Mouse (Mus musculus): ENCODE measurements at regions not wholly inside any gene's neighbourhood (a gene's known extent, or its start where the extent isn't known, plus 50 kb on each side); places are given as distances from the start of the nearest gene placed in this dataset.

- H3K4me1 ChIP-seq (replicated peaks; ENCODE audit: control insufficient read depth in 2 of 2, insufficient read depth in 2 of 2, low read length in 1 of 2) = no peaks in the 10 kb centered on the region
- WGBS (ENCODE audit: insufficient replicate concordance) = 68% methylated on average over 2 of the region's 2 CpGs
- no peak overlapping the region for H3K4me3 ChIP-seq (ENCODE audit: insufficient read depth in 1 of 2, low read depth in 2 of 2, low read length in 2 of 2)
- no peak overlapping the region for H3K9ac ChIP-seq (replicated peaks)
- no peaks in the 10 kb centered on the region for H3K9me3 ChIP-seq (ENCODE audit: control insufficient read depth, low read length)
- H3K36me3 ChIP-seq (replicated peaks; ENCODE audit: control insufficient read depth, insufficient read depth, low read depth) = no peaks in the 10 kb centered on the region
- no peak overlapping the region for H3K27ac ChIP-seq
- ATAC-seq (ENCODE audit: insufficient read depth) (no peak), DNase-seq (ENCODE audit: low read depth in 3 of 3, low spot score in 3 of 3) (no peak)
- H3K4me2 ChIP-seq (ENCODE audit: low read depth) = no peak overlapping the region
- TF ChIP-seq EP300 (IDR thresholded peaks at IDR 0.05; ENCODE audit: low read depth) (no peak), CTCF (IDR thresholded peaks at IDR 0.05; ENCODE audit: low read depth) (no peak)
- H3K27me3 ChIP-seq (ENCODE audit: control insufficient read depth, insufficient read depth, low read length) = no peaks in the 10 kb centered on the region
Observed at GRCm38 (mm10) chr8:87160416-87160815, 275.4 kb upstream of the N4bp1 start.

DNA sequence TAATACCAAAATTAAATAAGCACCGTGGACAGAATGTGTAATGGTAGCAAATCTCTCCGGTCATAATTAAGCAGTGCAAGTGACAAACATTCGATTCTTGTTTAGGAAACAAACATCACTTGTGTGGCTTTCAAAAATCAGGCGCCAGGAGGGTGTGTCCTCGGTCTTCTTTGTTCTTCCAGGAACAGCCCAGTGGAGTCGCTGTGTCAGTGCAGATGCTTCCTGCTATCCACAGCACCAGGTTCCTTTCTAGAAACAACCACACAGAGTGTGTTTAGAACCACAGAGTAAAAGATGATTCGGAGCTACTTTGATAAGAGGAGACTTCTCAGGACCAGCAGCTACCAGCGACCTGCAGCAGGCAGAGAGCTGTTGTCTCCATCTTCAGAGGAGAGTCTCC, 273.3 kb upstream of the N4bp1 start:
- Histone ChIP-seq H3K4me1 (replicated peaks; ENCODE audit: control insufficient read depth in 2 of 2, insufficient read depth in 2 of 2, low read length in 1 of 2) (no peaks in the 10 kb centered on the region), H3K27ac (no peak overlapping the region), H3K4me2 (ENCODE audit: low read depth) (no peak overlapping the region), H3K27me3 (ENCODE audit: control insufficient read depth, insufficient read depth, low read length) (no peaks in the 10 kb centered on the region), H3K9me3 (ENCODE audit: control insufficient read depth, low read length) (no peaks in the 10 kb centered on the region), H3K9ac (replicated peaks) (no peak overlapping the region), H3K36me3 (replicated peaks; ENCODE audit: control insufficient read depth, insufficient read depth, low read depth) (no peaks in the 10 kb centered on the region), H3K4me3 (ENCODE audit: insufficient read depth in 1 of 2, low read depth in 2 of 2, low read length in 2 of 2) (no peak overlapping the region)
- DNase-seq (ENCODE audit: low read depth in 3 of 3, low spot score in 3 of 3) (no peak), ATAC-seq (ENCODE audit: insufficient read depth) (no peak)
- TF ChIP-seq EP300 (IDR thresholded peaks at IDR 0.05; ENCODE audit: low read depth) (no peak), CTCF (IDR thresholded peaks at IDR 0.05; ENCODE audit: low read depth) (no peak)
- 32% methylated on average over 8 of the region's 8 CpGs for WGBS (ENCODE audit: insufficient replicate concordance)

DNA sequence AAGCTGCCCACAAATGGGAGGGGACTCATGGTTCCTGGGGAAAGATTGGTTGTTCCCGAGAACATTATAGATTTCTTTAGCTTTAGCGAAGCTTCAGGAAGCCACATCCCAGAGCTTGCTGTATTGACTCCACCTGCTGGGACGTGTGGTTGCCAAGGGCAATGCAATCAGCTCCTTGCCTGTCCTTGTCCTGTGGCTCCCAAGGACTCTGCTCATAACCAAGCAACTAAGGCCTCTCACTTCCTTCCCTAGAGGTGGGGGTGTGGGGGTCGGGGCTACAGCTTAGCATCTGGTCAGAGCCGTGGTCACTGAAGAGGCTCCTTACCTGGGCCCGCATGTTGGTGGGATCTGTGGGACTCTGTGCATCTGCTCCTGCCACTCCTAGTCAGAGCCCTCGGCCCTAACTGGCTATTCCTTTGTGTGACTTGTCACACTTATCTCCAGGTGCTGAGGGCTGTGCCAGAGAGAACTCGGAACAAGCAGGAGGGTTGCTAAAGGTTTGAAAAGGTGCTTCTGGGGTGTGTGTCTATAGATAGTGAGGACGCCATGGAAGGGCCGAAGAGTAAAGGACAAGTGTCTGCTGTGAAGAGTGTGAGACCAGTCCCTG, 270.9 kb upstream of the N4bp1 start:
- Histone ChIP-seq H3K27me3 (ENCODE audit: control insufficient read depth, insufficient read depth, low read length) (no peaks in the 10 kb centered on the region), H3K36me3 (replicated peaks; ENCODE audit: control insufficient read depth, insufficient read depth, low read depth) (no peaks in the 10 kb centered on the region), H3K9ac (replicated peaks) (no peak overlapping the region), H3K4me1 (replicated peaks; ENCODE audit: control insufficient read depth in 2 of 2, insufficient read depth in 2 of 2, low read length in 1 of 2) (no peaks in the 10 kb centered on the region), H3K9me3 (ENCODE audit: control insufficient read depth, low read length) (no peaks in the 10 kb centered on the region), H3K27ac (no peak overlapping the region), H3K4me3 (ENCODE audit: insufficient read depth in 1 of 2, low read depth in 2 of 2, low read length in 2 of 2) (no peak overlapping the region), H3K4me2 (ENCODE audit: low read depth) (no peak overlapping the region)
- WGBS (ENCODE audit: insufficient replicate concordance) = 53% methylated on average over 10 of the region's 10 CpGs
- TF ChIP-seq CTCF (IDR thresholded peaks at IDR 0.05; ENCODE audit: low read depth) (no peak), EP300 (IDR thresholded peaks at IDR 0.05; ENCODE audit: low read depth) (no peak)
- DNase-seq (ENCODE audit: low read depth in 3 of 3, low spot score in 3 of 3) (no peak), ATAC-seq (ENCODE audit: insufficient read depth) (no peak)

GRCm38 (mm10) chr8:87152068-87152915, 267.2 kb upstream of the N4bp1 start:
- Histone ChIP-seq H3K9me3 (ENCODE audit: control insufficient read depth, low read length) (no peaks in the 10 kb centered on the region), H3K9ac (replicated peaks) (no peak overlapping the region), H3K27me3 (ENCODE audit: control insufficient read depth, insufficient read depth, low read length) (no peaks in the 10 kb centered on the region), H3K36me3 (replicated peaks; ENCODE audit: control insufficient read depth, insufficient read depth, low read depth) (no peaks in the 10 kb centered on the region), H3K4me1 (replicated peaks; ENCODE audit: control insufficient read depth in 2 of 2, insufficient read depth in 2 of 2, low read length in 1 of 2) (no peaks in the 10 kb centered on the region), H3K4me3 (ENCODE audit: insufficient read depth in 1 of 2, low read depth in 2 of 2, low read length in 2 of 2) (no peak overlapping the region), H3K27ac (no peak overlapping the region), H3K4me2 (ENCODE audit: low read depth) (no peak overlapping the region)
- ATAC-seq (ENCODE audit: insufficient read depth) (no peak), DNase-seq (ENCODE audit: low read depth in 3 of 3, low spot score in 3 of 3) (no peak)
- no peak for TF ChIP-seq CTCF (IDR thresholded peaks at IDR 0.05; ENCODE audit: low read depth)
- no peak for TF ChIP-seq EP300 (IDR thresholded peaks at IDR 0.05; ENCODE audit: low read depth)
- WGBS (ENCODE audit: insufficient replicate concordance) = 55% methylated on average over 8 of the region's 8 CpGs

DNA sequence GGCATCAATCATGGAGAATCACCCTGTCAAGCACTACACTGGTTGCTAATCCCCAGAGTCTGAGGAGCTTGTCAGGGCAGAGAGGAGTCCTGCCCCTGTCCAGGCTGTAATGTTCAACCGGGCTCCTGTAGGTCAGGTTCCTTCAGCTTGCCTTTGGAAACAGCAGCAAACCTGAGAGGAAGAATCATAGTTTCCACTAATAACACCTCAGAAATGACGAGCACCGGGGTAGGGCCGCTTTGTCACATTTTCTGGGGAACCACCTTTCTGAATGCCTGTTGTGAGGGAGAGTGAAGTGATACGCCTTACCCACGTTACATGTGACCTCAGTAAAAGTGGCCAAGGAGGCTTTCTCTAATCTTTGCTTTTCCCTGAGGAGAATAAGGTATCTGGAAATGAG, 263.8 kb upstream of the N4bp1 start:
- H3K27me3 ChIP-seq (ENCODE audit: control insufficient read depth, insufficient read depth, low read length) = no peaks in the 10 kb centered on the region

More for the DNA sequence above, 263.8 kb upstream of the N4bp1 start:
- no peak overlapping the region for H3K9ac ChIP-seq (replicated peaks)
- no peak overlapping the region for H3K4me2 ChIP-seq (ENCODE audit: low read depth)
- TF ChIP-seq EP300 (IDR thresholded peaks at IDR 0.05; ENCODE audit: low read depth) (no peak), CTCF (IDR thresholded peaks at IDR 0.05; ENCODE audit: low read depth) (no peak)
- H3K4me3 ChIP-seq (ENCODE audit: insufficient read depth in 1 of 2, low read depth in 2 of 2, low read length in 2 of 2) = no peak overlapping the region
- DNase-seq (ENCODE audit: low read depth in 3 of 3, low spot score in 3 of 3) = no peak
- H3K4me1 ChIP-seq (replicated peaks; ENCODE audit: control insufficient read depth in 2 of 2, insufficient read depth in 2 of 2, low read length in 1 of 2) = no peaks in the 10 kb centered on the region
- WGBS (ENCODE audit: insufficient replicate concordance) = 63% methylated on average over 6 of the region's 6 CpGs
- no peak overlapping the region for H3K27ac ChIP-seq
- no peak for ATAC-seq (ENCODE audit: insufficient read depth)
- H3K36me3 ChIP-seq (replicated peaks; ENCODE audit: control insufficient read depth, insufficient read depth, low read depth) = no peaks in the 10 kb centered on the region
- H3K9me3 ChIP-seq (ENCODE audit: control insufficient read depth, low read length) = no peaks in the 10 kb centered on the region
